Mouse (Mus musculus) hindbrain, embryonic 13.5 days (tissue): ENCODE results near the gene Irf2. TPM values are rescaled to one million over a fixed set of nuclear protein-coding genes. Genes with fewer than 3 reads are reported as not detected.

Source experiments
- ATAC-seq: fragments of 200-750 bp; cut with Nextera tagmentation; 2 replicates; pipeline ENCODE4 v1.8.0; 2017; ENCODE audit warnings: moderate TSS enrichment; ENCODE audit not compliant: low FRiP score
- H3K27ac ChIP-seq: fragments of 300-500 bp; sonication (generic); 2 replicates; pipeline ENCODE4 v1.5.1; 2015; ENCODE audit warnings: inconsistent platforms, mild to moderate bottlenecking, moderate library complexity
- H3K27me3 ChIP-seq: fragments of 300-500 bp; sonication (generic); 2 replicates; pipeline ENCODE4 v1.6.1; 2015; ENCODE audit warnings: mild to moderate bottlenecking, inconsistent platforms
- H3K36me3 ChIP-seq: fragments of 300-500 bp; sonication (generic); 2 replicates; pipeline ENCODE4 v1.6.1; 2015; ENCODE audit warnings: mild to moderate bottlenecking, inconsistent platforms
- H3K4me1 ChIP-seq: fragments of 300-500 bp; sonication (generic); replicated peaks from 2 replicates; pipeline ENCODE4 v1.6.1; 2015; ENCODE audit warnings: inconsistent platforms
- H3K4me2 ChIP-seq: fragments of 300-500 bp; sonication (generic); 2 replicates; pipeline ENCODE4 v1.6.1; 2015; ENCODE audit warnings: inconsistent platforms, mild to moderate bottlenecking, moderate library complexity
- H3K4me3 ChIP-seq: fragments of 300-500 bp; sonication (generic); 2 replicates; pipeline ENCODE4 v1.5.1; 2015; ENCODE audit warnings: mild to moderate bottlenecking, inconsistent platforms
- H3K9ac ChIP-seq: fragments of 300-500 bp; sonication (generic); 2 replicates; pipeline ENCODE4 v1.6.1; 2015; ENCODE audit warnings: mild to moderate bottlenecking, inconsistent platforms
- H3K9me3 ChIP-seq: fragments of 300-500 bp; sonication (generic); 2 replicates; pipeline ENCODE4 v1.6.1; 2016; ENCODE audit warnings: inconsistent platforms
- WGBS: fragments of 180-500 bp; shearing (Covaris S2); methylation state at CpG from one replicate; pipeline ENCODE4 v1.1.7; 2015; 5-methylcytosine and 5-hydroxymethylcytosine counted together
- polyA plus RNA-seq: library from polyadenylated mRNA; unstranded; fragments of >200 nt; fragmentation: Nextera tagmentation; extraction: Ambion mirVana; gene quantifications from 2 replicates; pipeline ENCODE4 v1.2.1, GENCODE M21; 2015

Irf2 gene
- polyA plus RNA-seq, 1 experiment from 2014 or later, result 9.3 TPM

- Histone ChIP-seq H3K27ac (no peak overlapping the region), H3K4me1 (peaks cover 8% of the 10 kb centered on the region), H3K4me3 (no peak overlapping the region), H3K27me3 (no peaks in the 10 kb centered on the region), H3K9me3 (no peaks in the 10 kb centered on the region), H3K36me3 (no peaks in the 10 kb centered on the region), H3K9ac (no peak overlapping the region), H3K4me2 (no peak overlapping the region)
- 93% methylated on average over 5 of the region's 5 CpGs for WGBS
- ATAC-seq, result no peak
Observed at GRCm38 (mm10) chr8:46896005-46896404, 156.5 kb downstream of the Irf2 start.

- Histone ChIP-seq H3K9me3 (no peaks in the 10 kb centered on the region), H3K4me2 (no peak overlapping the region), H3K27me3 (no peaks in the 10 kb centered on the region), H3K27ac (no peak overlapping the region), H3K4me1 (peaks cover 8% of the 10 kb centered on the region), H3K9ac (no peak overlapping the region), H3K36me3 (no peaks in the 10 kb centered on the region), H3K4me3 (no peak overlapping the region)
- WGBS, result 97% methylated on average over 3 of the region's 3 CpGs
- ATAC-seq, result no peak
Observed at GRCm38 (mm10) chr8:46896704-46897103, 157.2 kb downstream of the Irf2 start.

Other genes with a start within 250 kb of the Irf2 start
- 7.2 and 9.4 TPM in 2 replicates for gene Cenpu, start 187.7 kb upstream of the Irf2 start, polyA plus RNA-seq
- gene Primpol, start 122.5 kb upstream of the Irf2 start, polyA plus RNA-seq, result 6.9 and 9.8 TPM in 2 replicates
- gene Casp3, start 122.4 kb upstream of the Irf2 start, polyA plus RNA-seq, result 203 and 211 TPM in 2 replicates
- gene Enpp6, start 247.2 kb downstream of the Irf2 start, polyA plus RNA-seq, result 0.18 and 0.34 TPM in 2 replicates